Mouse (Mus musculus) liver, postnatal 0 days (tissue): Measurements from ENCODE around the gene Psg16.

Experiments
- CTCF ChIP-seq: sonication (generic); IDR thresholded peaks from 2 replicates; pipeline ENCODE4 v1.5.1; 2016; ENCODE audit warnings: antibody characterized with exemption, low read depth
- EP300 ChIP-seq: IDR thresholded peaks from 2 replicates; pipeline ENCODE4 v1.6.1; 2016; ENCODE audit warnings: antibody characterized with exemption, low read depth, mild to moderate bottlenecking

DNA sequence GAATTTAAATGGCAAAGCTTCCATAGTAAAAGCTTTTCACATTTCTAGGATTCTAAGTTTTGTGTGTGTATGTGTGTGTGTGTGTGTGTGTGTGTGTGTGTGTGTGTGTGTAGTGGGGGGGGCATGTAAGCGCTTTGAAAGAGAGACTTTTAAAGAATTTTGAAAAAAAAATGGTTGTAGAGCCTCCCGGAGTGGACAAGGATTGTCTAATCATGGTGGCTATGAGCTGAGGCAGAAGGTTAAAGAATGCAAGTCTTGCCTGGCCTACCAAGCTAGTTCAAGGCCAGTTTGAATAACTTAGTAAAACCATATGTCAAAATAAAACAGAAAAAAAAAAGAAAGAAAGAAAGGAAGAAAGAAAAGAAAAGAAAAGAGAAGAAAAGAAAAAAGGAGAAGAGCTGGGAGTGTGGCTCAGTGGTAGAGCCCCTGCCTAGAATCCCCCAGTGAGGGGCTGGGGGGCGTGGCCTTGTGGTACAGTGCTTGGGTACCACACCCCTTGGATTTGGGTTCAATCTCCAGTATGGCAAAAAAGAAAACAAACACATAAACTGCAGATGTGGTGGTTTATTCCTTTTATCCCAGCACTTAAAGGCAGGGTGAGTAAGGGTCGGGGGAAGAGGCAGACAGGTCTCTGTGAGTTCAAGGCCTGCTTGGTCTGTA, 18.4 kb upstream of the Psg16 start:
- TF ChIP-seq CTCF, result no peak
- TF ChIP-seq EP300, result no peak
